Mouse (Mus musculus) spleen, adult 2 months (tissue): ENCODE results near the gene Kif20b.

Experiments used
- CTCF ChIP-seq: fragments of 200-500 bp; IDR thresholded peaks from 2 replicates; pipeline ENCODE4 v1.5.1; 2011; ENCODE audit warnings: mild to moderate bottlenecking, inconsistent platforms; ENCODE audit not compliant: insufficient read depth, insufficient read length, insufficient replicate concordance; ENCODE audit errors: extremely low read depth
- POLR2A ChIP-seq: fragments of 200-500 bp; IDR thresholded peaks from 2 replicates; pipeline ENCODE4 v1.6.1; 2011; ENCODE audit warnings: low read depth, low read length, inconsistent platforms

- no peak for TF ChIP-seq CTCF
- no peak for TF ChIP-seq POLR2A
Measured at GRCm38 (mm10) chr19:34904032-34904431, 18.1 kb upstream of the Kif20b start.
